Mouse (Mus musculus) myocyte (in vitro differentiated cells): Measurements from ENCODE around the gene Smyd3.

ENCODE experiments used
- CEBPB ChIP-seq: IDR thresholded peaks from 2 replicates; pipeline ENCODE4 v1.6.1; 2011; ENCODE audit warnings: mild to moderate bottlenecking, moderate library complexity; ENCODE audit not compliant: poor library complexity, insufficient read depth, severe bottlenecking
- MAX ChIP-seq: IDR thresholded peaks from one replicate; pipeline ENCODE4 v1.6.1; 2011; ENCODE audit warnings: low read depth, mild to moderate bottlenecking, control low read depth
- MYOD1 ChIP-seq, 3 experiments: IDR thresholded peaks; one replicate each; pipeline ENCODE4 v1.6.1; 2011; ENCODE audit warnings: control low read depth in 2 of 3, low read depth in 2 of 3, mild to moderate bottlenecking in 2 of 3, moderate library complexity in 1 of 3; ENCODE audit not compliant: insufficient read length in 2 of 3, control insufficient read depth in 1 of 3
- MYOG ChIP-seq, 3 experiments: IDR thresholded peaks; one replicate each; pipeline ENCODE4 v1.6.1; 2011; ENCODE audit warnings: control low read depth in 2 of 3, low read depth in 2 of 3, mild to moderate bottlenecking in 2 of 3; ENCODE audit not compliant: insufficient read length in 2 of 3, control insufficient read depth in 1 of 3, insufficient read depth in 1 of 3
- POLR2A ChIP-seq: IDR thresholded peaks from one replicate; pipeline ENCODE4 v1.6.1; 2011; ENCODE audit warnings: low read depth, mild to moderate bottlenecking, control low read depth, moderate library complexity; ENCODE audit not compliant: insufficient read length
- POLR2AphosphoS2 ChIP-seq: IDR thresholded peaks from one replicate; pipeline ENCODE4 v1.6.1; 2011; ENCODE audit warnings: low read depth, control low read depth; ENCODE audit not compliant: insufficient read length
- SRF ChIP-seq: IDR thresholded peaks from one replicate; pipeline ENCODE4 v1.6.1; 2011; ENCODE audit warnings: low read depth; ENCODE audit not compliant: control insufficient read depth, insufficient read length
- TCF12 ChIP-seq: IDR thresholded peaks from one replicate; pipeline ENCODE4 v1.6.1; 2011; ENCODE audit warnings: mild to moderate bottlenecking, control low read depth; ENCODE audit not compliant: poor library complexity, insufficient read depth, severe bottlenecking
- USF1 ChIP-seq: IDR thresholded peaks from one replicate; pipeline ENCODE4 v1.6.1; 2011; ENCODE audit warnings: low read depth, mild to moderate bottlenecking, control low read depth, moderate library complexity

- TF ChIP-seq POLR2A = no peak
- TF ChIP-seq POLR2AphosphoS2 = no peak
- no peak for TF ChIP-seq MYOG (IDR thresholded peaks at IDR 0.05; ENCODE audit: control insufficient read depth in 1 of 3, insufficient read depth in 1 of 3, insufficient read length in 2 of 3, low read depth in 2 of 3)
- TF ChIP-seq USF1 = no peak
- TF ChIP-seq MAX = no peak
- no peak for TF ChIP-seq TCF12
- no peak for TF ChIP-seq CEBPB
- TF ChIP-seq MYOD1 (IDR thresholded peaks at IDR 0.05; ENCODE audit: control insufficient read depth in 1 of 3, insufficient read length in 2 of 3, low read depth in 2 of 3) = no peak
- no peak for TF ChIP-seq SRF
Measured at GRCm38 (mm10) chr1:179433828-179434227, 84.0 kb downstream of the Smyd3 start.
